Mouse (Mus musculus) olfactory bulb, adult 2 months (tissue): ENCODE measurements around the gene Chtop.

Experiments
- CTCF ChIP-seq: fragments of 200-500 bp; IDR thresholded peaks from 2 replicates; pipeline ENCODE4 v1.5.1; 2012; ENCODE audit warnings: low read depth, mild to moderate bottlenecking, low read length, moderate library complexity; ENCODE audit not compliant: insufficient read depth
- POLR2A ChIP-seq: fragments of 200-500 bp; IDR thresholded peaks from 2 replicates; pipeline ENCODE4 v1.6.1; 2012; ENCODE audit warnings: mild to moderate bottlenecking, low read depth, low read length, moderate library complexity; ENCODE audit not compliant: insufficient read depth

DNA sequence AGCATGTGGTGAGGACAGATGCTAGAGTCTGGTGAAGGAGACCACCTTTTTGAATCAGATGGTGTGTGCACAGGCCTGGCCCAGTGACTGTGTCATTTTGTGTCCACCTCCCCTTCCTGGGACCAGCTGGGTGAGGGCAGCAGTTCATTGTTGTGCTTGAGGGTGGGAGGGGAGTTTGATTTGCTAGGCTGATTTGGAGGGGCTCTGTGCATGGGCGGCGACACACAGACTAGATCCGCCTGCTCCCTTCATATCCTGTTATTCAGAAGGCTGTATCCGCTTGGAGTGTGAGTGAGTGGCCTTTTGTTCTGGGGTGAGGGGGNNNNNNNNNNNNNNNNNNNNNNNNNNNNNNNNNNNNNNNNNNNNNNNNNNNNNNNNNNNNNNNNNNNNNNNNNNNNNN is 31.6 kb upstream of the Chtop start:
- TF ChIP-seq CTCF (no peak), POLR2A (no peak)
